Mouse (Mus musculus) adrenal gland, postnatal 10 days (tissue): ENCODE measurements around the gene Gp1bb. TPM values are rescaled to one million over a fixed set of nuclear protein-coding genes. Genes with fewer than 3 reads are reported as not detected.

ENCODE experiments used
- DNase-seq: peaks from one replicate; pipeline ENCODE4 v3.0.0; 2021; ENCODE audit warnings: mixed read lengths
- total RNA-seq, 2 experiments: library from RNA; stranded (reverse); gene quantifications; 2 replicates each; pipeline ENCODE4 v1.2.3; 2021

Gene Gp1bb
- total RNA-seq, 2 experiments from 2014 or later, result 1.1 to 1.4 TPM

- peak; percentile 58 for DNase-seq
These were observed 17.9 kb downstream of the Gp1bb start for GRCm38 (mm10) chr16:18604267-18604701.

- no peak for DNase-seq
These were observed 20.8 kb downstream of the Gp1bb start for GRCm38 (mm10) chr16:18601447-18601846.

- no peak for DNase-seq
These were observed 24.2 kb downstream of the Gp1bb start for GRCm38 (mm10) chr16:18598006-18598405.

DNA sequence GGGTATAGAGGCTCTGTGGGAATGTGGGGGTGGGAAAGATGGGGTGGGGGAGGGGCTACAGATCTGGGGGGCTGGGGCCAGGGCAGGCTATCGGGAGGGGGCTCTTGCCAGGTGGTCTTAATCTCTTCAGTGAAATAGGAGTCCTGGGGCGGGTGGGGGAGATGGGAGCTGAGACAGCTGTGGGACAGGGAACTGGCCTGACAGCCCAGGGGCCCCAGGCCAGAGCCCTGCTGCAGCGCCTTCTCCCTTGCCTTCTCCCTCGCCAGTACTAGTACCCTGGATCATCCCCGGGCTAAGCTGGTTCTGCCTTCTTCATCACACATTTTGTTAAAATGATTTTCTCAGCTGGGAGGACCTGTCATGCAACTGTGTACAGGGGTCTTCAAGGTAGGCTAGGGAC is 25.9 kb downstream of the Gp1bb start:
- DNase-seq, result no peak

DNA sequence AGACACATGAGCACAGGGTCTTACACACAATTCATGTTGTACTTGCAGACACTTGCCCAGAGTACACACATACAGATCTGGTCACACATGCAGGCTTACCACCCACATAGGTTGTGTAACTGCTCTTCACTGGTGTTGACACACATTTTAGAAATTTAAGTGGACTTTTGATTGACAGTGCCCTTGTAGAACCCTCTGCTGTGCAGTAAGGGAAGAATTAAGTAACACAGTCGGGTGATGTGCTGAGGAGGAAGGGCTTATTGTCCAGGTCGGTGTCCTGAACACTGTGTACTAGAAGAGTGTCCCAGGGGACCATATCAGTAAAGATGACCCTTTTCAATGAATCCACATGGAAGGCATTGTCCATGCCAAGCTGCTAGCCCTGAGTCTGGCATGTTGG is 28.3 kb downstream of the Gp1bb start:
- no peak for DNase-seq

DNA sequence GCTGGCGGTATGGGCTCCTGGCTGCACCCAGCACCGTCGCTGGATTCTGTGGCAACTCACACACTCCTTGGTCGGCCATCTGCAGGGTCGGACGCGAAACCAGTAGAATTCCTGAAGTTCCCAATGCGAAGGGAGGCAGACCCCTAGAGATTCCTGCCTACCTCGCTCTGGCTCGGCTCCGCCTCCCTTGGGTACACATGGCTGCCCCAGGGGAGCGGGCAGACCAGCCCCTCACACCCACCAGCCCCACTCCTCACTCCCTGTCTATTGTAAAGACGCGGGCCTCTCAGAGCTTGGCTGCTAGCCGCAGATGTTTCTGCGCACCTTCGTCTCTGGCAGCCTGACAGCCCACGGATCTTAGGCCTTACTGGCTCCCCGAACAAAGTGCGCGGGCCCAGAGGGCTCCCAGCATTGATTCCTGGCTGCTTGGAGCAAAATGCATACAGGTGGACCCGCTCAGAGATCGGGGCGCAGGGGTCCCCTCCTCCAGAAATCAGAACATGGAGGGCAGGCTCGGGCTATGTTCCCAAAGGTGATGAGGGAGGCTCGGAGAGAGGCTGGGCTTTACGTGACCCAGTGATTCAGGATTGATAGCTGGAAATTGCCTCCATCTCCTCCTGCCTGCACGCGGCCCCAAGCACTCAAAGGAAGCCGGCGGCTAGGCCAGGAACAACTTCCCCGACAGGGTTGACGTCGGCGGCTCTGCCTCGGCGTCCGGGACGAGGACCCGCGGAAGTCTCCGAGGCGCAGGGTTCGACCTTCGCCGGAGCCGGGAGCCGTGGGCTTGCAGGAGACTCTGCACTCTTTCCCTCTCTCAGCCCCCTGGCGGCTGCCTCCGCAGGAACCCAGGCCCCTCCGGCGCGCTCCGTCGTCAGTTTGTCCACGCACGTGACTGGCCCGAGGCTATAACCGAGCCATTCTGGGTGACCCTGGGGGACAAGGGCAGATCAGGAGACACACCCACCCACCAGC is 30.9 kb downstream of the Gp1bb start:
- DNase-seq, result peak; percentile 30

GRCm38 (mm10) chr16:18589804-18590790 is 32.1 kb downstream of the Gp1bb start, which contains the start of gene Tbx1:
Gene Tbx1, minus strand, starts transcription at chr16:18590671.
- no peak for DNase-seq

DNA sequence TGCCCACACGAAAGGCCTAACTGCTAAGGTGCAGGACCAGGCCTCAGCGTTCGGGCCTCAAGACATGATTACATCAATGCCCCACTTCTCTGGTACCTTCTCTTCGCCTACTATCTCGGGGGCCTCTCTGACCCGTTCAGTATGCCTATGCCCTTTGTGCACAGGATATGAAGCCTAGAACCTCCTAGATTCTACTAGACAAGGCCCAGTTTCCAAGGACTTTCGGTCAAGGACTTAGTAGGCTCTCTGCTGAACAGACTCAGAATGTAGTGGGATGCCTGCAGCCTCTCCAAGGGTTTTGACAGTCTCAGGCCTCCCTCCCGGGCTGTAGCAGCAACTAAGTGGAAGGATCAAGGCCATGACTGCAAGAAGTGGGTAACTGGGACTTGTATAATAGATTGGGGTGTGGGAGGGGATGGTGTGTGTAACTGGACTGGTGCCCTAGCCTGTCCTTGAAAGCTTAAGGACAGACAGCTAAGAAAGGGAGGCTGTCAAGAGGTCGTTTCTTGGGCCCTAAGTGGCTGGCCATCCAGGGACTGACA is 33.1 kb downstream of the Gp1bb start:
- no peak for DNase-seq

DNA sequence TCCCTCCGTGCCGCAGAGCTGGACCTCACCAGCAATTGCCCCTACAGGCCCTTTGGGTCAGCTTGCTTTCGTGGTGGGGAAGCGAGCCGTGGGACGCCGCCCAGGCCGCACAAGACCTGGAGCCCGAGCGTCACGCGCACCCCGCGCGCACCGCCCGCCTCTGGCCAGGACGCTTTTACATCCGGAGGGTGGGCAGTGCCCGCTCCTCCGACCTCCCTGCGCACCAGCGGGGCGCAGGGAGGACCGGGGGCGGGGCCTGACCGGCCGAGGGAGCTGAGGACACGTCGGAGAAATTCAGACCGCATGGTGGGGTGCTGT is 33.5 kb downstream of the Gp1bb start:
- DNase-seq, result no peak

- DNase-seq, result no peak
These were observed 34.1 kb downstream of the Gp1bb start for GRCm38 (mm10) chr16:18587847-18588737.

DNA sequence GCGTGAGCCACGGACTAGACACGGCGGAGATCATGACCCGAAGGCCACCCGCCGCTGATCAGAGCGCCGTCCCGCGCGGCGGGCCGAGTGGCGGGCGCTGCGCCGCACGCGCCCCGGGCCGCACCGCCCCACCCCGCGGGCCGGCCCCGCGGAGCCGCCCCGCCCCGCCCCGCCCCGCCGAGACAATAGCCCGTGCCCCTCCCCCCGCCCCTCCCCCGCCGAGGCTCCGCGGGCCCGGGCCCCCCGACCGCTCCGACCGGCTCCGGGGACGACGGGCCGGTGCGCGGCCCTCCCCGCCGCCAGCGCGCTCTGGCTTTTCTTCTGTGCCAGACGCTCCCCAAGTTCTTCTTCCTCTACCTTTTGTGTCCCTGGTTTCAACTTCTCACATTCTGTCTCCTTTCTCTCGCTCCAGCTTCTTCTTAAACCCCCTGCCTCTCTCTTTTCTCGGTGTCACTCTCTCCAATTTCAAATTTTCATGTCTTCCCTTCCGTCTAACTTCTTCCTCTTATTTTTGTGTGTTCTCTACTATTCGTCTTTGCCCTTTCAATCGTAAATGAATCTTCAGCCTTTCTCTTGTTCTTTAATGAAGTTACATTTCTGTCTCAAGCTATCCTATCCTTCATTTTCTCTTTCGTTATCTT is 35.2 kb downstream of the Gp1bb start:
- DNase-seq, result no peak

GRCm38 (mm10) chr16:18586076-18586905 is 35.9 kb downstream of the Gp1bb start:
- no peak for DNase-seq

- DNase-seq, result no peak
These were observed 36.5 kb downstream of the Gp1bb start for GRCm38 (mm10) chr16:18585676-18586075.

DNA sequence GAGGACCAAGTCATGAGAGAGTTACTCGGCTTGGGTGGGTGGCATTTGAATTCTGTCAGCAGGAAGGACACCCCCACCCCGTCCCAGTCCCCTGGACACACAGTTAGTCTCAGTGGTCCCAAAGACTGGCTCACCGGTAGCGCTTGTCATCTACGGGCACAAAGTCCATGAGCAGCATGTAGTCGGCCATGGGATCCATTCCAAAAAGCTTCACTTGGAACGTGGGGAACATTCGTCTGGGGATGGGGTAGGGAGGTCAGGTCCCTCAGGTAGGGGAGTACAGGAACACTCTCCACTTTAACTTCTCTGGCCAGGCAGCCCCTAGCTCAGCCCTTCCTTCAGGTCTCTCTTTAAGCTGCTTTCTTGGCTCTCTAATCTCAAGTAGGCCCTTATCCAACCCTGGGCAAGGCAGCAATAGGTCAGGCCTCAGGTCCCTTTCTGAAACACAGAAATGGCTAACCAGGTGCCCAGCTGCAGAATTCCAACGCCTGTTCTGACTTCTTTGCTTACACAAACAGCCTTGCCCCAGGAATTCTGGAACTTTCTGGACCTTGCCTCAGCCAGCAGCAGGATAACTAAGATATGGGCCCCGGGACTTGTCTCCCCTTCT is 37.2 kb downstream of the Gp1bb start:
- DNase-seq, result no peak

GRCm38 (mm10) chr16:18583673-18584357 is 38.4 kb downstream of the Gp1bb start:
- no peak for DNase-seq

DNA sequence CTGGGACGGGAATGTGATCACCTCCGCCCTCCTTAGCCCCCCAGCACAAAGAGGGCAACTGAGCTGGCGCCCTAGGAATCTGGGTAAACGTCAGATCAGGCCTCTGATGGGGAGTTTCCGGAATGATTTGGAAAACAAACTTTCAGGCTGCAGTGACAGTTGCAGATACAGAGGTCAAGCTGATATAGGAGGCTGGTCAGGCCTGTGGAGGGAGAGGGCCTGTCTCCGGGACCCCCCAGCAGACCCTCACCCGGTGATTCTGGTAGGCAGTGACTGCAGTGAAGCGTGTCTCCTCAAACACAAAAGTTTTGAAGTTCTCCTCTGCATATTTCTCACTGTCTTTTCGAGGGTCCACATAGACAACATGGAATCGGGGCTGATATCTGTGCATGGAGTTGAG is 39.0 kb downstream of the Gp1bb start:
- no peak for DNase-seq

GRCm38 (mm10) chr16:18582426-18583148 is 39.6 kb downstream of the Gp1bb start:
- no peak for DNase-seq

- peak; percentile 31 for DNase-seq
These were observed 40.5 kb downstream of the Gp1bb start for GRCm38 (mm10) chr16:18581623-18582205.
